Mouse (Mus musculus): ENCODE results near the gene Fscn3. TPM values are rescaled to one million over a fixed set of nuclear protein-coding genes. Genes with fewer than 3 reads are reported as not detected.

Fscn3 gene
- not detected for polyA plus RNA-seq (2014; fragmentation: Illumina TruSeq; extraction: RNeasy Lipid Tissue Mini Kit (QIAGEN cat#74804); ENCODE audit: insufficient read depth, low read depth, low replicate concordance)

DNA sequence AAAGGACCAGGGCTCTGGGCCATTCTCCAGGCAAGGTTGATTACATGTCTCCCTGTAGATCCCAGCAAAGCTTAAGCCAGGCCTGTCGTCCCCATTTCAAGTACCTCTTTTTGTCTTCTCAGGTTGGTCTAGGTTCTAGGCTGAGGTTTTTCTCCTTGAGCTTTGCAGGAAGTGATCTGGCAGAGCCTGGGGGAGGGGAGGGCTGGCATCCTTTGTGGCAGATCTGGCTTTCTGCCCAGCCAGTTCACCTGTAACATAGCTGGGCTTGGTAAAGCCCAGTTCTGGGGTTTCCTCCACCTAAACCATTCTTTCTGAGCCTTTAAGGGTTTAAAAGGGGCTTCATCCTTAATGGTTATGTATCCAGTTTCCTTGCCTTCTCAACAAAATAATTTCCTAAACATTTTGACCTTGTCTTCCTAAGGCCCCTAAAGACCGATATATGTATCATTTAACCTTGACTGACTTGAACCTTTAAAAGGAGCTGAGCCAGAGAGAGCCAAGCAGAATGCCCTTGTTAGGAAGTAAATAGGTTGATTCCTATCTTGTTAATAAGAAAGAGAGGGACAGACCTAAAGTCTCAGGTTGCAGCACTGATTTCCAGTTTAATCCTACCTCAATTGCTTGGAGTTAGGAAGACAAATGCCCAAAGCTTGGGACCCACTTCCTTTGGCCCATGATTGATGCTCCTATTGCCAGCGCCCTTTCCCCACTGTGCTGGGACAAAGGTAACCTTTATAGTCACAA is at the start of gene Fscn3:
Gene Fscn3 (plus strand): TSS at position 694 of the 744 bp plus-strand sequence.

DNA sequence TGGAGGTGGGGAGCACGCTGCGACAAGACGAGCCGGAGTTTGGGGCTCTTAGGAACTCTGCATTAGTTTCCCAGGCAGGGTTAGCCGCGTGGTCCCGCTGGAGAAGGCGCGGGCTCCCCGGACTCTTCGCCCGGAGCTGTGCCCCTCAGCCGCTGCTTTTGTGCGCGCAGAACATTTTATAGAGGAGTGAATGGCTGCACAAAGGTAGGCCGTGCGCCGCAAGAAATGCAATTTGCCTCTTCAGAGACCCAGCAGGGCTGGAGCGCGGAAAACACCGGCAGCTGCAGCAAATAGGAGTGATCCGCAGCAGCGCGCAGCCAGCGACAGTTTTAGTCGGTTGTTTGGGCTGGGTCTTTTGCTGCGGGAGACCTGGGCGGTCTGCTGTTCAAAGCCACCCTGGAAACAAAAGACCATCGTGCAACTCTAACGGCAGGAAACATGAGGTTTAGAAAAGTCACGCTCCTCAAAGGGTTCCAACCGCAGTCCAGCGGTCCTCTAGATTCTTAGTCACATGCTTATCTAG is 29.8 kb upstream of the Fscn3 start, which contains the start of gene Zfp800:
Gene Zfp800 (minus strand): TSS at position 325 of the 523 bp plus-strand sequence.

DNA sequence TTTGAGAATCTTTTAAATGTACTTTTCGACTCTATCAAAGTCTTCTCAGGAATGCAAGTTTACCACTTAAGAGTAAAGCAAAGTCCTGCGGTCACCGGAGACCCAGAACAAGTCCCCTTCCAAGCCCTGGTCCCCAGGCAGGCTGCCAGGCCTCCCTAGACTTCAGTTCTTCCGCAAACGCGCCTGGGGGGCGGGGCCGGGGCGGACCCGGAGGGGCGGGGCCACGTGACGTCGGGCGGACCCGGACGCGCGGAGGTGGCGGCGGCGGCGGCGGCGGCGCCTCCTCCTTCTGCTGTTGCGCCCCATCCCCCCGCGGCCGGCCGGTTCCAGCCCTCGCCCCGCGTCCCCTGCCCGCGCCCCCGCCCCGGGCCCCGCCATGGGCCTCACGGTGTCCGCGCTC is 4.3 kb upstream of the Fscn3 start, which contains the start of gene Arf5:
Gene Arf5 (plus strand): TSS at position 248 of the 400 bp plus-strand sequence.

DNA sequence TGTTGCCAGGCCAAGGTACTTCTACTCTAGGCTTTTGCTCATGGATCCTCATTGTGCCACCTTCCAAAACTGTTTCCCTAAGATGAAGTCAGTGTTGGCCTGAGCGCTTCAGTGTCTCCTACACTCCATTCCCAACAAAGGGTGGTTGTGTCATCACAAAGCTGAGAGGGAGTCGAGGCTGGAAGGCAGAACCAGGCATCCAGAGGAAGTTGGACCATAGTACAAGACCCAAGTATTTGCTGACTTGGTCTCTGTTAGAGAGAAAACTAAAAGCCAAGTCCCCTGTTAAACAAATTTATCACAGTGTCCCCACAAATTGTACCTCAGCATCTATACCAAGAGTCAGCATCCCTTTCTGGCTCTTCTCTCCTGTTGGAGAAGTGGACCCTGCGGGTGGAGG is 701 bp downstream of the Fscn3 start, which contains the start of gene Gcc1:
Gene Gcc1 (minus strand): TSS at position 101 of the 400 bp plus-strand sequence.

DNA sequence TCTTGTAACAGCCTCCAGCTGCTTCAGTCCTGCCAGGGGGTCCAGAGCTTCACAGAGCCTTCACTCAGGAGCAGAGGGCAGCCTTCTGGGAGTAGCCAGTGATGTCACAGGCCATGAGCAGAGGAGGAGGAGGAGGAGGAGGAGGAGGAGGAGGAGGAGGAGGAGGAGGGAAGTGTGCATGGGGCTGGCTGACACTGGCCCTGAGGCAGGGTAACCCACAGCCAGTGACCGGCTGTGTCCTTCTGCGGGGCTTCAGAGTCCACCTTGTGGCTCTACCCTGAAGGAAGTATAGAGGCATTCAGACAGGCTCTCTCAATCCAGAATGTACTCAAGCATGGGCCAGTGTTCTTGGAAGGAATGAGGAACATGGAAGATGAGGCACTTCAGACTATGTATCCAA is 21.7 kb downstream of the Fscn3 start, which contains the start of gene Pax4:
Gene Pax4 (minus strand): TSS at position 101 of the 400 bp plus-strand sequence.

DNA sequence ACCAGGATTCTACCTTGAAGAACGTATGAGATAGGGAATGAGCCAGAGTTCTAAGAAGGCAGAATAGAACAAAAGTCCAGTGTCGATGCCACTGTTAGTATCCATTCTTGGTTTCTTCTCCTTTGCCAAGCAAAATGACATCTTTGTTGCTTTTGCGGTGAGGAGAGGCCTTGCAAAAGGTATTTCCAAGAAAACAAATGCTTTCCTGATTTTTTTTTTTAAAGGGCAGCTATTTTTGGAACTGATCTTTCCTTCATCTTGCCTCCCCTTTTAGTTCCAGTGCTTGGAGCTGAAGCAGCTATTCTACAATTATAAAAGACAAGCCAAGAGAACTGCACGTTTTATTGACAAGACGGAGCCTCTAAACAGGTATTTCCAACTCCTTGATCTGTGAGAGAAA is 47.2 kb downstream of the Fscn3 start, which contains the start of gene Snd1:
Gene Snd1 (plus strand): TSS at position 301 of the 400 bp plus-strand sequence.

Other genes with a start within 250 kb of the Fscn3 start
- 3.8 TPM for gene Zfp800, start 29.8 kb upstream of the Fscn3 start, polyA plus RNA-seq (2014; fragmentation: Illumina TruSeq; extraction: RNeasy Lipid Tissue Mini Kit (QIAGEN cat#74804); ENCODE audit: insufficient read depth, low read depth, low replicate concordance)
- 170 TPM for gene Arf5, start 4.2 kb upstream of the Fscn3 start, polyA plus RNA-seq (2014; fragmentation: Illumina TruSeq; extraction: RNeasy Lipid Tissue Mini Kit (QIAGEN cat#74804); ENCODE audit: insufficient read depth, low read depth, low replicate concordance)
- gene Gcc1, start 601 bp downstream of the Fscn3 start, polyA plus RNA-seq (2014; fragmentation: Illumina TruSeq; extraction: RNeasy Lipid Tissue Mini Kit (QIAGEN cat#74804); ENCODE audit: insufficient read depth, low read depth, low replicate concordance), result 7.5 TPM
- not detected for gene Pax4, start 21.6 kb downstream of the Fscn3 start, polyA plus RNA-seq (2014; fragmentation: Illumina TruSeq; extraction: RNeasy Lipid Tissue Mini Kit (QIAGEN cat#74804); ENCODE audit: insufficient read depth, low read depth, low replicate concordance)
- gene Snd1, start 47.4 kb downstream of the Fscn3 start, polyA plus RNA-seq (2014; fragmentation: Illumina TruSeq; extraction: RNeasy Lipid Tissue Mini Kit (QIAGEN cat#74804); ENCODE audit: insufficient read depth, low read depth, low replicate concordance), result 45.1 TPM